Mouse (Mus musculus) stomach, postnatal 0 days (tissue): ENCODE data around the gene Cblb. TPM values are rescaled to one million over a fixed set of nuclear protein-coding genes. Genes with fewer than 3 reads are reported as not detected.

Experiments used
- ATAC-seq: fragments of 200-750 bp; cut with Nextera tagmentation; 2 replicates; pipeline ENCODE4 v1.8.0; 2017; ENCODE audit not compliant: low FRiP score, low TSS enrichment
- DNase-seq: peaks from one replicate; pipeline ENCODE4 v3.0.0-alpha.2; 2016; ENCODE audit warnings: low spot score
- H3K27ac ChIP-seq: fragments of 300-500 bp; sonication (generic); replicated peaks from 2 replicates; pipeline ENCODE4 v1.5.1; 2014; ENCODE audit warnings: mild to moderate bottlenecking, control low read depth
- H3K27me3 ChIP-seq: fragments of 300-500 bp; sonication (generic); 2 replicates; pipeline ENCODE4 v1.6.1; 2014; ENCODE audit warnings: low read length; ENCODE audit not compliant: control insufficient read depth, insufficient read depth
- H3K36me3 ChIP-seq: fragments of 300-500 bp; sonication (generic); 2 replicates; pipeline ENCODE4 v1.6.1; 2014; ENCODE audit warnings: low read length, mixed read lengths; ENCODE audit not compliant: control insufficient read depth, insufficient read depth
- H3K4me1 ChIP-seq: fragments of 300-500 bp; sonication (generic); replicated peaks from 2 replicates; pipeline ENCODE4 v1.6.1; 2014; ENCODE audit warnings: antibody characterized with exemption; ENCODE audit not compliant: control insufficient read depth, insufficient read depth
- H3K4me2 ChIP-seq: fragments of 300-500 bp; sonication (generic); replicated peaks from 2 replicates; pipeline ENCODE4 v1.6.1; 2014; ENCODE audit warnings: low read depth, mild to moderate bottlenecking, control low read depth, moderate library complexity
- H3K4me3 ChIP-seq: fragments of 300-500 bp; sonication (generic); 2 replicates; pipeline ENCODE4 v1.5.1; 2014; ENCODE audit warnings: low read depth, low read length, control low read depth
- H3K9ac ChIP-seq: fragments of 300-500 bp; sonication (generic); 2 replicates; pipeline ENCODE4 v1.6.1; 2014; ENCODE audit warnings: mild to moderate bottlenecking, low read length, control low read depth, mixed read lengths
- H3K9me3 ChIP-seq: fragments of 300-500 bp; sonication (generic); 2 replicates; pipeline ENCODE4 v1.6.1; 2016; ENCODE audit warnings: low read length; ENCODE audit not compliant: control insufficient read depth
- CTCF ChIP-seq: IDR thresholded peaks from 2 replicates; pipeline ENCODE4 v1.5.1; 2016; ENCODE audit warnings: antibody characterized with exemption, low read depth, mild to moderate bottlenecking, moderate library complexity
- EP300 ChIP-seq: optimal IDR thresholded peaks from 2 replicates; pipeline ENCODE3; 2016; ENCODE audit warnings: antibody characterized with exemption
- WGBS: fragments of 180-500 bp; shearing (Covaris S2); extraction: QIAGEN DNeasy Blood & Tissue Kit; methylation state at CpG from one replicate; pipeline ENCODE4 v1.1.7; 2014; 5-methylcytosine and 5-hydroxymethylcytosine counted together
- polyA plus RNA-seq: library from polyadenylated mRNA; unstranded; fragments of >200 nt; fragmentation: Nextera tagmentation; extraction: Ambion mirVana; gene quantifications from 2 replicates; pipeline ENCODE4 v1.2.1, GENCODE M21; 2015

Gene Cblb
- polyA plus RNA-seq, 1 experiment from 2014 or later, result 4.0 TPM

- Histone ChIP-seq H3K27ac (no peak overlapping the region), H3K4me2 (no peak overlapping the region), H3K27me3 (no peaks in the 10 kb centered on the region), H3K4me1 (no peaks in the 10 kb centered on the region), H3K4me3 (no peak overlapping the region), H3K9ac (no peak overlapping the region), H3K36me3 (no peaks in the 10 kb centered on the region), H3K9me3 (no peaks in the 10 kb centered on the region)
- DNase-seq (no peak), ATAC-seq (no peak)
- TF ChIP-seq EP300 (no peak), CTCF (no peak)
- WGBS, result 41% methylated on average over 2 of the region's 2 CpGs
Observed at GRCm38 (mm10) chr16:52229930-52230329, 198.9 kb downstream of the Cblb start.

- no peak overlapping the region for H3K27ac ChIP-seq
- TF ChIP-seq EP300, result no peak
- TF ChIP-seq CTCF, result no peak
- DNase-seq (no peak), ATAC-seq (peak; percentile 68; the same call in 1 of the 2 replicates)
- no peak overlapping the region for H3K9ac ChIP-seq
- no peaks in the 10 kb centered on the region for H3K9me3 ChIP-seq
- no peak overlapping the region for H3K4me2 ChIP-seq
- no peaks in the 10 kb centered on the region for H3K27me3 ChIP-seq
- H3K4me1 ChIP-seq, result no peaks in the 10 kb centered on the region
- H3K4me3 ChIP-seq, result no peak overlapping the region
- 78% methylated on average over 2 of the region's 2 CpGs for WGBS
- H3K36me3 ChIP-seq, result no peaks in the 10 kb centered on the region
Observed at GRCm38 (mm10) chr16:52242144-52242543, 211.1 kb downstream of the Cblb start.

- Histone ChIP-seq H3K27me3 (no peaks in the 10 kb centered on the region), H3K4me2 (no peak overlapping the region), H3K27ac (no peak overlapping the region), H3K9me3 (no peaks in the 10 kb centered on the region), H3K36me3 (no peaks in the 10 kb centered on the region), H3K4me3 (no peak overlapping the region), H3K9ac (no peak overlapping the region), H3K4me1 (no peaks in the 10 kb centered on the region)
- TF ChIP-seq CTCF (peak; percentile 48), EP300 (no peak)
- WGBS, result 89% methylated on average over 4 of the region's 4 CpGs
- DNase-seq (no peak), ATAC-seq (no peak)
Observed at GRCm38 (mm10) chr16:52243421-52243973, 212.5 kb downstream of the Cblb start.

GRCm38 (mm10) chr16:52250196-52250595 is 219.2 kb downstream of the Cblb start:
- WGBS, result 85% methylated on average over 4 of the region's 4 CpGs
- Histone ChIP-seq H3K4me3 (no peak overlapping the region), H3K4me1 (no peaks in the 10 kb centered on the region), H3K9ac (no peak overlapping the region), H3K27ac (no peak overlapping the region), H3K4me2 (no peak overlapping the region), H3K27me3 (no peaks in the 10 kb centered on the region), H3K36me3 (no peaks in the 10 kb centered on the region), H3K9me3 (no peaks in the 10 kb centered on the region)
- no peak for ATAC-seq
- TF ChIP-seq CTCF, result no peak
- no peak for TF ChIP-seq EP300
- DNase-seq, result no peak

- Histone ChIP-seq H3K4me3 (no peak overlapping the region), H3K9me3 (no peaks in the 10 kb centered on the region), H3K9ac (no peak overlapping the region), H3K4me2 (no peak overlapping the region), H3K27ac (no peak overlapping the region), H3K36me3 (no peaks in the 10 kb centered on the region), H3K4me1 (no peaks in the 10 kb centered on the region), H3K27me3 (no peaks in the 10 kb centered on the region)
- DNase-seq (no peak), ATAC-seq (no peak)
- 75% methylated on average over 4 of the region's 4 CpGs for WGBS
- no peak for TF ChIP-seq EP300
- no peak for TF ChIP-seq CTCF
Observed at GRCm38 (mm10) chr16:52250935-52251334, 219.9 kb downstream of the Cblb start.
